Mouse (Mus musculus): ENCODE data around the gene Jakmip3. TPM values are rescaled to one million over a fixed set of nuclear protein-coding genes. Genes with fewer than 3 reads are reported as not detected.

Jakmip3 gene
- polyA plus RNA-seq, 1 experiment from 2014 or later = 12.7 TPM

- H3K27me3 ChIP-seq = no peaks in the 10 kb centered on the region
- H3K4me3 ChIP-seq = no peak overlapping the region
- no peaks in the 10 kb centered on the region for H3K9me3 ChIP-seq
- 82% methylated on average over 5 of the region's 5 CpGs for WGBS
- H3K36me3 ChIP-seq = peaks cover 9% of the 10 kb centered on the region
- no peak overlapping the region for H3K9ac ChIP-seq
- ATAC-seq (ENCODE audit: low FRiP score, low read depth) = no peak
- H3K4me1 ChIP-seq (replicated peaks) = no peaks in the 10 kb centered on the region
- no peak overlapping the region for H3K27ac ChIP-seq (replicated peaks)
- no peak overlapping the region for H3K4me2 ChIP-seq
Measured at GRCm38 (mm10) chr7:139105076-139105475, 164.5 kb downstream of the Jakmip3 start.

- 76% methylated on average over 7 of the region's 7 CpGs for WGBS
- Histone ChIP-seq H3K27ac (replicated peaks) (no peak overlapping the region), H3K4me2 (no peak overlapping the region), H3K9me3 (no peaks in the 10 kb centered on the region), H3K36me3 (peaks cover 3% of the 10 kb centered on the region), H3K27me3 (no peaks in the 10 kb centered on the region), H3K4me3 (no peak overlapping the region), H3K4me1 (replicated peaks) (no peaks in the 10 kb centered on the region), H3K9ac (no peak overlapping the region)
- no peak for ATAC-seq (ENCODE audit: low FRiP score, low read depth)
Measured at GRCm38 (mm10) chr7:139105705-139106104, 165.2 kb downstream of the Jakmip3 start.

GRCm38 (mm10) chr7:139107908-139108650, 167.5 kb downstream of the Jakmip3 start:
- no peak overlapping the region for H3K27ac ChIP-seq (replicated peaks)
- no peak overlapping the region for H3K4me3 ChIP-seq
- H3K4me2 ChIP-seq = no peak overlapping the region
- no peaks in the 10 kb centered on the region for H3K9me3 ChIP-seq
- no peaks in the 10 kb centered on the region for H3K36me3 ChIP-seq
- no peaks in the 10 kb centered on the region for H3K27me3 ChIP-seq
- 83% methylated on average over 9 of the region's 9 CpGs for WGBS
- ATAC-seq (ENCODE audit: low FRiP score, low read depth) = no peak
- H3K9ac ChIP-seq = no peak overlapping the region
- H3K4me1 ChIP-seq (replicated peaks) = no peaks in the 10 kb centered on the region

- peak; percentile 83 for ATAC-seq (ENCODE audit: low FRiP score, low read depth)
- Histone ChIP-seq H3K4me3 (no peak overlapping the region), H3K27me3 (no peaks in the 10 kb centered on the region), H3K9me3 (no peaks in the 10 kb centered on the region), H3K36me3 (no peaks in the 10 kb centered on the region), H3K9ac (no peak overlapping the region), H3K4me2 (no peak overlapping the region), H3K4me1 (replicated peaks) (no peaks in the 10 kb centered on the region), H3K27ac (replicated peaks) (no peak overlapping the region)
- 45% methylated on average over 13 of the region's 13 CpGs for WGBS
Measured at GRCm38 (mm10) chr7:139119152-139119774, 178.7 kb downstream of the Jakmip3 start.

- Histone ChIP-seq H3K9ac (no peak overlapping the region), H3K4me1 (replicated peaks) (no peaks in the 10 kb centered on the region), H3K4me3 (no peak overlapping the region), H3K9me3 (no peaks in the 10 kb centered on the region), H3K27me3 (no peaks in the 10 kb centered on the region), H3K4me2 (no peak overlapping the region), H3K27ac (replicated peaks) (no peak overlapping the region), H3K36me3 (no peaks in the 10 kb centered on the region)
- WGBS = 82% methylated on average over 2 of the region's 2 CpGs
- peak; percentile 48; the same call in 1 of the 2 replicates for ATAC-seq (ENCODE audit: low FRiP score, low read depth)
Measured at GRCm38 (mm10) chr7:139119775-139120153, 179.2 kb downstream of the Jakmip3 start.

GRCm38 (mm10) chr7:139125881-139126280, 185.4 kb downstream of the Jakmip3 start:
- H3K9me3 ChIP-seq = no peaks in the 10 kb centered on the region
- no peaks in the 10 kb centered on the region for H3K36me3 ChIP-seq
- H3K4me2 ChIP-seq = no peak overlapping the region
- 94% methylated on average over 4 of the region's 4 CpGs for WGBS
- no peak overlapping the region for H3K4me3 ChIP-seq
- no peak overlapping the region for H3K9ac ChIP-seq
- no peaks in the 10 kb centered on the region for H3K27me3 ChIP-seq
- no peak for ATAC-seq (ENCODE audit: low FRiP score, low read depth)
- H3K27ac ChIP-seq (replicated peaks) = no peak overlapping the region
- H3K4me1 ChIP-seq (replicated peaks) = peaks cover 16% of the 10 kb centered on the region

- H3K4me1 ChIP-seq (replicated peaks) = peaks cover 21% of the 10 kb centered on the region
- no peak overlapping the region for H3K4me3 ChIP-seq
- no peaks in the 10 kb centered on the region for H3K36me3 ChIP-seq
- WGBS = 57% methylated on average over 7 of the region's 7 CpGs
- ATAC-seq (ENCODE audit: low FRiP score, low read depth) = peak; percentile 40; the same call in 1 of the 2 replicates
- H3K9me3 ChIP-seq = no peaks in the 10 kb centered on the region
- H3K27me3 ChIP-seq = no peaks in the 10 kb centered on the region
- H3K27ac ChIP-seq (replicated peaks) = no peak overlapping the region
- H3K4me2 ChIP-seq = no peak overlapping the region
- no peak overlapping the region for H3K9ac ChIP-seq
Measured at GRCm38 (mm10) chr7:139126549-139126948, 186.0 kb downstream of the Jakmip3 start.

- WGBS = 85% methylated on average over 4 of the region's 4 CpGs
- no peaks in the 10 kb centered on the region for H3K27me3 ChIP-seq
- H3K4me1 ChIP-seq (replicated peaks) = peaks cover 22% of the 10 kb centered on the region
- ATAC-seq (ENCODE audit: low FRiP score, low read depth) = no peak
- no peak overlapping the region for H3K9ac ChIP-seq
- no peaks in the 10 kb centered on the region for H3K36me3 ChIP-seq
- no peak overlapping the region for H3K4me2 ChIP-seq
- H3K9me3 ChIP-seq = no peaks in the 10 kb centered on the region
- no peak overlapping the region for H3K27ac ChIP-seq (replicated peaks)
- no peak overlapping the region for H3K4me3 ChIP-seq
Measured at GRCm38 (mm10) chr7:139128994-139129393, 188.5 kb downstream of the Jakmip3 start.

- Histone ChIP-seq H3K4me1 (replicated peaks) (peaks cover 22% of the 10 kb centered on the region), H3K36me3 (no peaks in the 10 kb centered on the region), H3K9ac (no peak overlapping the region), H3K27me3 (no peaks in the 10 kb centered on the region), H3K4me2 (no peak overlapping the region), H3K27ac (replicated peaks) (no peak overlapping the region), H3K9me3 (no peaks in the 10 kb centered on the region), H3K4me3 (no peak overlapping the region)
- no peak for ATAC-seq (ENCODE audit: low FRiP score, low read depth)
- WGBS = 25% methylated on average over 6 of the region's 6 CpGs
Measured at GRCm38 (mm10) chr7:139130361-139130760, 189.8 kb downstream of the Jakmip3 start.

GRCm38 (mm10) chr7:139131538-139131937, 191.0 kb downstream of the Jakmip3 start:
- Histone ChIP-seq H3K4me2 (no peak overlapping the region), H3K9ac (no peak overlapping the region), H3K27ac (replicated peaks) (no peak overlapping the region), H3K9me3 (no peaks in the 10 kb centered on the region), H3K4me1 (replicated peaks) (peaks cover 25% of the 10 kb centered on the region), H3K27me3 (no peaks in the 10 kb centered on the region), H3K36me3 (no peaks in the 10 kb centered on the region), H3K4me3 (no peak overlapping the region)
- ATAC-seq (ENCODE audit: low FRiP score, low read depth) = no peak
- 67% methylated on average over 8 of the region's 8 CpGs for WGBS

- Histone ChIP-seq H3K4me3 (no peak overlapping the region), H3K9me3 (no peaks in the 10 kb centered on the region), H3K9ac (no peak overlapping the region), H3K4me1 (replicated peaks) (peaks cover 32% of the 10 kb centered on the region), H3K36me3 (no peaks in the 10 kb centered on the region), H3K27ac (replicated peaks) (no peak overlapping the region), H3K27me3 (no peaks in the 10 kb centered on the region), H3K4me2 (no peak overlapping the region)
- no peak for ATAC-seq (ENCODE audit: low FRiP score, low read depth)
- WGBS = 51% methylated on average over 3 of the region's 3 CpGs
Measured at GRCm38 (mm10) chr7:139133446-139133845, 192.9 kb downstream of the Jakmip3 start.

All from hindbrain, embryonic 15.5 days (tissue).